Mouse (Mus musculus) cortical plate, adult 2 months (tissue): Measurements from ENCODE around the gene Ndufaf1. TPM values are rescaled to one million over a fixed set of nuclear protein-coding genes. Genes with fewer than 3 reads are reported as not detected.

Experiments used
- H3K27ac ChIP-seq: fragments of 200-500 bp; 2 replicates; pipeline ENCODE4 v1.5.1; 2012; ENCODE audit warnings: low read length, control low read depth, inconsistent platforms; ENCODE audit not compliant: insufficient read depth
- H3K4me1 ChIP-seq: fragments of 200-500 bp; 2 replicates; pipeline ENCODE4 v1.6.1; 2011; ENCODE audit warnings: low read length; ENCODE audit not compliant: control insufficient read depth, insufficient read depth
- H3K4me3 ChIP-seq: fragments of 200-500 bp; 2 replicates; pipeline ENCODE4 v1.5.1; 2011; ENCODE audit warnings: mild to moderate bottlenecking, low read length, control low read depth; ENCODE audit not compliant: insufficient read depth
- CTCF ChIP-seq: fragments of 200-500 bp; IDR thresholded peaks from 2 replicates; pipeline ENCODE4 v1.5.1; 2011; ENCODE audit warnings: mild to moderate bottlenecking, control low read depth, low read length; ENCODE audit not compliant: insufficient read depth; ENCODE audit errors: extremely low read depth
- POLR2A ChIP-seq: fragments of 200-500 bp; IDR thresholded peaks from 2 replicates; pipeline ENCODE4 v1.6.1; 2011; ENCODE audit warnings: mild to moderate bottlenecking, low read length, control low read depth; ENCODE audit not compliant: insufficient read depth; ENCODE audit errors: extremely low read depth
- polyA plus RNA-seq: library from polyadenylated mRNA; depleted of rRNA; stranded (reverse); fragments of >200 nt; gene quantifications from 2 replicates; pipeline ENCODE4 v1.2.3, GENCODE M21; 2012; rRNA removed

Ndufaf1 gene
- 21.0 and 21.5 TPM in 2 replicates for polyA plus RNA-seq

DNA sequence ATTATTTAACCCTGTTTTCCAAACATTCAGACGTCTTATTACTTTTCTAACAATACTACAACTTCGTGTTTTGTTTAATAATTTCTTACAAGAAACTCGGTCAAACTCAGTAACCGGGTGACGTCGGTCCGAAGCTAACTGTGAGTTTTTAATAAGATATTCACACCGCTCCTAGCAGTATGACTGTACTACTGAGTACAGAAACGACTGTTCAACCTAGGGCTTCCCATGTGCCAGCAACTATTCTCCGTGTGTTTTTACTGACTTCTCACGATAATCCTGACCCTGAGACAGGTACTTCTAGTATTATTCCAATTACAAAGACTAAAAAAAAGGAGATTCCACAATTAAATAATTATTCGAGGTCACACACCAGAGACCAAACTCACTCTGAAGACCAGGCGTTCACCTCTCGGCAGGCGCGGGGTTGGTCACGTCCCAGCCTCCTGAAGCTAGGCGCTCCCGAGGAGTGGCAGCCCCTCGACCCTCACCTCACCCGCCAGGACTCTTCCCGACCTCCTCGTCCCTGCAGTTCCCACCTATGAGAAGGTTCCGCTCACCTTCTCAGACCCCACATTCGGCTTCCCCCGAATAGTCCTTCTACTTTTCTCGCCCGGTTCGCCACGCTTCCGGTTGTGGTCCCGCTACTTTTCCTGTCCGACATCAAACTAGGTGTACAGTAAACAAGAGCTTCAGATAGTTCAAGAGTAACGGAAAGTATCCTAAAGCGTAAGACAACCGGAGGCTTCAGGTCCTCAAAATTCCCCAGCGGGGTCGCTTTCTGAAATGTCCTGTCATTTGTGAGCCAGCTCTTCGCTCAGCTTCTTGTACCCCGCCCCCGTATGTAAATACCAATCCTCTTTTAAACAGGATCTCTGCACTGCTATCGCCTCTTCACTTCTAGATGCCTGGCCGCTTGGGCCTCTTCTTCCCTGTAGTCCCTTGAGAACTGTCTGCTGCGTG is at the start of gene Ndufaf1:
TSS of gene Ndufaf1 (minus strand) at position 608 of the 963 bp plus-strand sequence.
- Histone ChIP-seq H3K4me1 (peaks cover 2% of the 10 kb centered on the region; the same call in 1 of the 2 replicates), H3K27ac (no peak within 1 kb of the TSS), H3K4me3 (peak within 1 kb of the TSS; percentile 53)
- no peak for TF ChIP-seq CTCF
- TF ChIP-seq POLR2A, result 0 out of 2 replicates have a peak, but pooled peaks have one; percentile 42

DNA sequence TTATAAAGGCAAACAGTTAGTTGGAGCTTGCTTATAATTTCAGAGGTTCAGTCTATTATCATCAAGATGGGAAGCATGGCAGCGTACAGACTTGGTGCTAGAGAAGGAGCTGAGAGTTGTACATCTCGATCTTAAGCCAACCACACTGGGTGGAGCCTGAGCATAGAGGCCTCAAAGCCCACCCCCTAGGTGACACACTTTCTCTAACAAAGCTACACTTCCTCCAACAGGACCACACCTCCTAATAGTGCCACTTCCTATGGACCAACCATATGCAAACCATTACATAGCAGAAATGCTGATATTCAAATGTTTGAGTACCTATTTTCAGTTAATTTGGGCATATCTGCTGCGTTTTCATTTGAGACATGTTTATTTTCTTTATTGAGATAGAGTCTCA is 47.4 kb upstream of the Ndufaf1 start:
- TF ChIP-seq CTCF, result no peak
- no peak for TF ChIP-seq POLR2A
- Histone ChIP-seq H3K4me3 (no peak overlapping the region), H3K27ac (no peak overlapping the region), H3K4me1 (no peaks in the 10 kb centered on the region)

DNA sequence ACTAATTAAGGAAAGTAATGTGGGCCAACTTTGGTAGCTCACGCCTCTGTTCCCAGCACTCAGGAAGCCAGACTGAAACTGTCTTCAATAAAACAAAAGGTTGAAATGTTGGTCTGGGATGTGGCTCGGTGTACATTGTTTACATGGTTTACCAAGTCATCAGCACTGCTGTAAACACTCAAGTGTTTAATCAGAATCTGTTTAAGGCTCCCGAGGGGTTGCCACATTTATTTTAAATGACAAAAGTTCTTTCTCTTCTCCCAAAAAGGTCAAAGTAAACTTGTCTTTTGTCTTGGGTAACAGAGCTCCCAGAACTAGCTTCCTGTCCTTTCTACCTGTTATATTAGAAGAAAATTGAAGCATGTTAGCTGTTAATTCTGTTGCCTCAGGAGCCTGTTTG is 45.0 kb upstream of the Ndufaf1 start:
- H3K27ac ChIP-seq, result no peak overlapping the region
- no peaks in the 10 kb centered on the region for H3K4me1 ChIP-seq
- TF ChIP-seq POLR2A, result no peak
- TF ChIP-seq CTCF, result no peak

DNA sequence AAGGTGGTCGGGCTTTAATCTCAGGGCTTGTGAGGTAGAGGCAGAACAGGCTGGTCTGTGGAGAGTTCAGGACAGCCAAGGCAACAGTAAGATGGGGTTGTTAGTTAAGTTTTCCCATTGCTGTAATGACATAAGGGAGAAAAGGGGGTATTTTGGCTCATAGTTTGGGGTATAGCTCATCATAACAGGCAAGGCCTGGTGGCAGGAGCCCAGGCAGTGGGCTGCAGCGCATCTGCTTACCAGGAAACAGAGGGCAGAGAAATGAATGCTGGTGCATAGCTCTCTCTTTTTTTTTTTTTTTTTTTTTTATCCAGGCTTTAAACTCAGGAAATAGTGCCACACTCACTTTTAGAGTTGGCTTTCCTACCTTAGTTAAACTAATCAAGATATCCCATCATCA is 40.5 kb upstream of the Ndufaf1 start:
- TF ChIP-seq POLR2A (no peak), CTCF (no peak)
- no peak overlapping the region for H3K27ac ChIP-seq
- H3K4me3 ChIP-seq, result no peak overlapping the region

More for the DNA sequence above, 45.0 kb upstream of the Ndufaf1 start:
- H3K4me3 ChIP-seq, result no peak overlapping the region

DNA sequence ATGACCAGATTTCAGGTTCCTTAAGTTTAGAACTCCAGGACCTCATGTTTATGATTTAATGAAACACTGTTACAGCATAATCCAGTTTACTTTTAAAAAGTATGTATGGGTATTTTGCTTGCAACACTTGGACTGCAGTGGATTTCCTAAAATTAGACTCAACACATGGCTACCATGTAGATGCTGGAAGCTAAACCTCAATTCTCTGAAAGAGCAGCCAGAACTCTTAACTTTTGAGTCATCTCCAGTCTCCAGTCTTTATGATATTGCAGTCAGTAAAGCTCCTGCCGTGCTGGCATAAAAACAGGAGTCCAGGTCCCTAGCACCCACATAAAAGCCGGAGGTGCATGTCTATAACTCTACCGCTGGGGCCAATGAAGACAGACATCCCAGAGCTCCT is 37.3 kb upstream of the Ndufaf1 start:
- Histone ChIP-seq H3K4me3 (no peak overlapping the region), H3K4me1 (peaks cover 4% of the 10 kb centered on the region; the same call in 1 of the 2 replicates), H3K27ac (no peak overlapping the region)
- TF ChIP-seq CTCF (no peak), POLR2A (no peak)

More for the DNA sequence above, 40.5 kb upstream of the Ndufaf1 start:
- peaks cover 3% of the 10 kb centered on the region; the same call in 1 of the 2 replicates for H3K4me1 ChIP-seq

DNA sequence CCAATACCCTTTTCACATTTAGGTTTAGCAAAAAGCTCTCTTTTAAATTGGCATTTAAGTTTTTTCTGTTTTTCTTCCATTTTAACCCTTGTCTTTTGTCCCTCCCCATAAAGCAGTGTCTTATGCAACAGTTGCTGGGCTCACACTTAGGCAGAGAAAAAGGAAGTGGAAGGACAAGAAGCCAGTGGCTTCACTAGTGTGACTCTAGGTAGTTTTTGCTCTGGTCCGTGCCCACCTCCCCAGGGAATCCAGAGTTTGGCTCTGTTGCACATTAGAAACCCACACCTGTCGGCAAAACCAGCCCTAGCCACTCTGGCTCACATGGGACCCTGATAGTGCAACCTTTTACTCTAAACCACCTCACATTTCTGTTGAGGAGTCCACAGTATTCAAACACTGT is 35.8 kb upstream of the Ndufaf1 start:
- Histone ChIP-seq H3K27ac (no peak overlapping the region), H3K4me3 (no peak overlapping the region), H3K4me1 (peaks cover 4% of the 10 kb centered on the region; the same call in 1 of the 2 replicates)
- TF ChIP-seq CTCF (no peak), POLR2A (no peak)

DNA sequence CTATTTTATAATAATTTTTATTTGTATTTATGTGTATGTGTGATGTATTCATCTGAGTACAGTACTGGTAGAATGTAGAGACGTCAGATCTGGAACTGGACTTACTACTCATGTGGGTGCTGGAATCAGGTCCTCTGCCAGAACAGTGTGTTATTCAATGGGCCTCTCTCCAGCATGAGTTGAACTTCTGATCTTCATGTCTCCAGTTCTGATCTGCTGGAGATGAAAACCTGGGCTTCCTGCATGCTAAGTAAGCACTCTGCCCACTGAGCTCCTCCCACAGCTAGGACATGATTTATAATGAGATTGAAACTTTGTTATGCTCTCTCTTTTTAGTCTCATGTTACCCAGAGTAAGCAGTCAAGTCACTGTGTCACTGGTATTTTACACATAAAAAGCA is 33.5 kb upstream of the Ndufaf1 start:
- Histone ChIP-seq H3K27ac (no peak overlapping the region), H3K4me3 (no peak overlapping the region), H3K4me1 (peaks cover 4% of the 10 kb centered on the region; the same call in 1 of the 2 replicates)
- TF ChIP-seq CTCF (no peak), POLR2A (no peak)

DNA sequence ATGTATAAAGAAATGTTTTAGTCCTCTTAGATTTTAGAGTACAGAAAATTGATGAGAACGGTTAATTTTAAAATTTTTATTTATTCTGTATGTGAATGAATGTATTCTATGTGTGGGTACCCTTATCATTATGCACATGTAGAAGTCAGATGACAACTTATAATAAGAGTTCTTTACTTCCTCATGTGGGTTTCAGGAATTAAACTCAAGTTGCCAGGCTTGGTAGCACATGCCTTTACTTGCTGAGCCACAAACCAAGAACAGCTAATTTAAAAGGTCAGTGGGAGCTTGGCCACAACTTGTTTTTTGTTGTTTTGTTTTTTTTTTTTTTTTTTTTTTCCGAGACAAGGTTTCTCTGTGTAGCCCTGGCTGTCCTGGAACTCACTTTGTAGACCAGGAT is 32.2 kb upstream of the Ndufaf1 start:
- H3K4me1 ChIP-seq, result peaks cover 2% of the 10 kb centered on the region; the same call in 1 of the 2 replicates
- TF ChIP-seq CTCF (no peak), POLR2A (no peak)

DNA sequence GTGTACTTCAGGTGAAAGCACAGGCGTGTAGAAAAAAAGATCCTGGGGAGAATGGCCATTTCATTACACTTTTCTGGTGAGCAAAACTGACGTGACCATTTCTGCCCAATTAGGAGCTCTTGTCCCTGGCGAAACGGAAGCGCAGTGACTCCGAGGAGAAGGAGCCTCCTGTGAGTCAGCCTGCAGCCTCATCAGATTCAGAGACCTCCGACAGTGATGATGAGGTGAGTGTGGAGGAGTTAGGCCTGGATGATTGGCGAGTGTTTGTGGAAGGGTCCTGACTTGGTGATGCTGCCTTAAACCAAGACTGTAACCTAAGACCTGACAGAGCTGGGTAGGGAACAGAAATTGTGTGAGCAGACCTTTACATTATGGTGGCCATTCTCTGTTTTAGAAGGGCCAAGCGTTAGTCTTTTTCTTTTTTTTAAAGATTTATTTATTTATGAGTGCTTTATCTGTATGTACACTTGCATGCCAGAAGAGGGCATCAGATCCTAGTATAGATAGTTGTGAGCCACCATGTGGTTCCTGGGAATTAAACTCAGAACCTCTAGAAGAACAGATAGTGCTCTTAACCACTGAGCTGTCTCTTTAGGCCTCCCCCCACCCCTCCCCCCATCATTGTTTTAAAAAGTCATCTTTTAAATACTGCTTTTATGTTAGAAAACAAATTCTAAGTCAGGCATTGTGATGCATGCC is 29.5 kb upstream of the Ndufaf1 start:
- Histone ChIP-seq H3K4me3 (no peak overlapping the region), H3K27ac (no peak overlapping the region), H3K4me1 (no peaks in the 10 kb centered on the region)
- TF ChIP-seq POLR2A, result no peak
- no peak for TF ChIP-seq CTCF

More for the DNA sequence above, 32.2 kb upstream of the Ndufaf1 start:
- H3K27ac ChIP-seq, result no peak overlapping the region
- H3K4me3 ChIP-seq, result no peak overlapping the region

DNA sequence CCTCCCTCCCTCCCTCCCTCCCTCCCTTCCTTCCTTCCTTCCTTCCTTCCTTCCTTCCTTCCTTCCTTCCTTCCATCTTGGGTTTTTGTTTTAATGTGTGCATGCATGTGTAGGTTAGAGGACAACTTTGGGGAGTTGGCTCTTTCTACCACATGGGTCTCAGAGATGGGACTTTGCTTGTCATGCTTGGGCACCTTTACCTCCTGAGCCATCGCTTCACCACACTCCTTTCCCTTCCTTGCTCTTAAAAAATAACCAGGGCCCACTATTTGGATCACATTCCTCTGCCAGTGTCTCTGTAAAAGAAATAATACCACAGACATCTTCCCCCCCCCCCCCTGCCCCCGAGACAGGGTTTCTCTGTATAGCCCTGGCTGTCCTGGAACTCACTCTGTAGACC is 21.1 kb upstream of the Ndufaf1 start:
- Histone ChIP-seq H3K4me3 (no peak overlapping the region), H3K4me1 (peaks cover 1% of the 10 kb centered on the region; the same call in 1 of the 2 replicates), H3K27ac (no peak overlapping the region)
- TF ChIP-seq CTCF, result no peak
- no peak for TF ChIP-seq POLR2A

DNA sequence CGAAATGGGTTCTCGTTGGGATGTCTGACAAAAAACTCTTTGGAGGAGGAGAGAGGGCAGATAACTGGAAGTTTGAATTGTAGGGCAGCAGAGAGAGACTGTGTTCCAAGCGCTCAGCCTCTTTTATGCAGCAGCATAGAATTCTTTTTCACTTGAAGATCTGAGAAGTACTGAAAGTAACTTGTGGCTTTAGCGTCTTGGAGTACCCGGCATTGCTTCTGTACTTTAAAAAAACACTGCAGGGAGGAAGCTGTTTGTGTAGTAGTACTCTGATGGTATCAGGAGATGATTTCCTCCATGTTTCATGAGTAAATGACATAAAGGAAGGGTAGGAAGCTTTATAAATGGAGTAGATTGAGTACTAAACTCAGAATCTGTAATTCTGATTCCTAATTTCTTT is 13.2 kb upstream of the Ndufaf1 start:
- peak overlapping the region; percentile 91 for H3K4me3 ChIP-seq
- TF ChIP-seq CTCF (no peak), POLR2A (no peak)

More for the DNA sequence above, 13.2 kb upstream of the Ndufaf1 start:
- H3K4me1 ChIP-seq, result no peaks in the 10 kb centered on the region
- no peak overlapping the region for H3K27ac ChIP-seq
